Mouse (Mus musculus) 3134 (cell line): ENCODE measurements around the gene Gm15557.

Experiments used
- DNase-seq: peaks from one replicate; pipeline ENCODE4 v3.0.0-alpha.2; 2011; ENCODE audit warnings: low spot score; ENCODE audit not compliant: insufficient read length; ENCODE audit errors: extremely low read depth

Gm15557 gene

GRCm38 (mm10) chr2:155947390-155948002, 7.0 kb downstream of the Gm15557 start:
- no peak for DNase-seq

- peak; percentile 60 for DNase-seq
Measured at GRCm38 (mm10) chr2:155949362-155949761, 8.8 kb downstream of the Gm15557 start.

GRCm38 (mm10) chr2:155952006-155952405, 11.5 kb downstream of the Gm15557 start:
- DNase-seq = peak; percentile 39

GRCm38 (mm10) chr2:155956134-155957059, 15.9 kb downstream of the Gm15557 start, which contains the start of gene Cep250:
Gene Cep250, plus strand, starts transcription at chr2:155956458.
- peak; percentile 92 for DNase-seq

GRCm38 (mm10) chr2:155959981-155960380, 19.5 kb downstream of the Gm15557 start:
- no peak for DNase-seq

- no peak for DNase-seq
Measured at GRCm38 (mm10) chr2:155961862-155962261, 21.3 kb downstream of the Gm15557 start.

- no peak for DNase-seq
Measured at GRCm38 (mm10) chr2:155962991-155963390, 22.5 kb downstream of the Gm15557 start.

- DNase-seq = no peak
Measured at GRCm38 (mm10) chr2:155973348-155973747, 32.8 kb downstream of the Gm15557 start.

GRCm38 (mm10) chr2:155974087-155974731, 33.7 kb downstream of the Gm15557 start:
- DNase-seq = no peak

GRCm38 (mm10) chr2:155979328-155979991, 38.9 kb downstream of the Gm15557 start:
- peak; percentile 72 for DNase-seq

GRCm38 (mm10) chr2:155985776-155986175, 45.2 kb downstream of the Gm15557 start:
- DNase-seq = no peak

GRCm38 (mm10) chr2:155987131-155987530, 46.6 kb downstream of the Gm15557 start:
- no peak for DNase-seq

GRCm38 (mm10) chr2:155989085-155989484, 48.6 kb downstream of the Gm15557 start:
- no peak for DNase-seq

- DNase-seq = no peak
Measured at GRCm38 (mm10) chr2:155991151-155991550, 50.6 kb downstream of the Gm15557 start.

- no peak for DNase-seq
Measured at GRCm38 (mm10) chr2:155991863-155992321, 51.4 kb downstream of the Gm15557 start.
